Mouse (Mus musculus) layer of hippocampus, adult 9-11 months (tissue): ENCODE measurements around the gene Sult6b1.

Source experiments
- DNase-seq: peaks from one replicate; pipeline ENCODE4 v3.0.0; 2022

Gene Sult6b1

DNA sequence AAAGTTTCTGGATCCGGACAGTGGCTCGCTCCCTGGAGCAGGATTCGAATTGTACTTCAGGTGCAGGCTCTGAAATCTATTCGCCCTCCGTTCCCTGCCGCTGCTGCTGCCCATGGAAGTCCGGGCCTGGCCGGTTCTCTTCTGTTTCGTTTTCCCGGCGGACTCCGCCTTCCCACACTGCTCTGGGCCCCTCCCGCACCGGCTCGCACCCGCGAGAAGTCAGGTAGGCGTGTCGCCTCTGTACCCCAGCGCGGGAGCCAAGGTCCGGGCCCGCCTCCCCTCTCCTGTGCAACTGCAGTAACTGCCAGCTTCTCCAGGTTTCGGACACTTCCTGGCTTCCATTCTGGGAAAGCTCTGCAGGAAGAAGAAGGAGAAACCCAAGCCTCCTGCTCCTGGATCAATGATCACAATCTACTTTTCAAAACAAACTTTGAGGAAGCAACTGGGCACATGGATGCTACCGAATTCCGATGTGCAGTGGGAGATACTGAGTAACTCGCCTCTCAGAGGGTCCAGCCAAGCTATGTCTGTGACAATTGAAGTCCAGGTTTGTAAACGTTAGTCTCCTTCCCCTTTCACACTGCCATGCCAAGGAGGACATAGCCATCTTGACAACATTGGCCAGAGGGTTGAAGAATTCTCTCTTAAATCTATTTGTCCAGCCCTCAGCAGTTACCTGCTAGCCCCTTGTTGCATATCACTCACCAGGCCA lies 24.2 kb downstream of the Sult6b1 start, which contains the start of gene Eif2ak2:
TSS of gene Eif2ak2 (minus strand) at position 173 of the 712 bp plus-strand sequence.
- peak; percentile 36 for DNase-seq

- DNase-seq, result no peak
These were observed 24.9 kb downstream of the Sult6b1 start for GRCm38 (mm10) chr17:78881878-78882304.

DNA sequence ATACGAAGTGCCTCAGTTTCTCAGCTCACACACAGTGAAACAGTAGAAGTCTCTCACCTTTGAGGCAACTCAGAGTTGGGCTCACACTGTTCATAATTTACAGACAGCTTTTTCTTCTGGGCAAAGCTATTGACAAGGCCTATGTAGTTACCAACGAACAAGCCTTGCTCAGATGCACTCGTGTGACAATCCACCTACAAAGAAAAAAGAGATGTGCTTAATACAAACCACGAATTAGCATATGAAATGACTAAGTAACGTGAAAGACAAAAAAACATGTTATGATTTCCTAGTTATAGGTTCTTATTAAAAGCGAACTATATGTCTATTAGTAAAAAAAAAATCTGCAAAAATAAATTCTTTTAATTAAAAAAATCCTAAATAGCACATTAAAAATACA lies 32.9 kb downstream of the Sult6b1 start:
- DNase-seq, result no peak

DNA sequence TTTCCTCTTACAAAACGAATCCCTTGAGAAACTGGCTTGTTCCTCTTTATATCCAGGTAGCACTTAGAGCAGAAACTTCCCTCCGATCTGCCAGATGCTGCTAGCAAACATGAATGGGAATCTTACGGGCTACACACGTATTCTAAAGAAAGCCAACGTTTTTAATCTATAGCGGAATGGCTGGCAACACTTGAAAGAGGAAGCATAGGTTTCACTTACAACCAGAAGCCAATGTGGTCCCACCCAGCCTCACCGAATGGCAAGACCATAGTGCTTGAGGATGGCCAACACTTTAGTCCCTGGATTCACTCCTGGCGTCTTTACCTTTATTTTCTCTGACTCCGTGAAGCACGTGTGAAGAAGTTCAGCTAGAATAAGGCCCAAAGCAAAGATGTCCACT lies 50.5 kb downstream of the Sult6b1 start:
- DNase-seq, result no peak

- DNase-seq, result no peak
These were observed 64.4 kb downstream of the Sult6b1 start for GRCm38 (mm10) chr17:78842271-78842928.

- no peak for DNase-seq
These were observed 70.7 kb downstream of the Sult6b1 start for GRCm38 (mm10) chr17:78836056-78836455.

DNA sequence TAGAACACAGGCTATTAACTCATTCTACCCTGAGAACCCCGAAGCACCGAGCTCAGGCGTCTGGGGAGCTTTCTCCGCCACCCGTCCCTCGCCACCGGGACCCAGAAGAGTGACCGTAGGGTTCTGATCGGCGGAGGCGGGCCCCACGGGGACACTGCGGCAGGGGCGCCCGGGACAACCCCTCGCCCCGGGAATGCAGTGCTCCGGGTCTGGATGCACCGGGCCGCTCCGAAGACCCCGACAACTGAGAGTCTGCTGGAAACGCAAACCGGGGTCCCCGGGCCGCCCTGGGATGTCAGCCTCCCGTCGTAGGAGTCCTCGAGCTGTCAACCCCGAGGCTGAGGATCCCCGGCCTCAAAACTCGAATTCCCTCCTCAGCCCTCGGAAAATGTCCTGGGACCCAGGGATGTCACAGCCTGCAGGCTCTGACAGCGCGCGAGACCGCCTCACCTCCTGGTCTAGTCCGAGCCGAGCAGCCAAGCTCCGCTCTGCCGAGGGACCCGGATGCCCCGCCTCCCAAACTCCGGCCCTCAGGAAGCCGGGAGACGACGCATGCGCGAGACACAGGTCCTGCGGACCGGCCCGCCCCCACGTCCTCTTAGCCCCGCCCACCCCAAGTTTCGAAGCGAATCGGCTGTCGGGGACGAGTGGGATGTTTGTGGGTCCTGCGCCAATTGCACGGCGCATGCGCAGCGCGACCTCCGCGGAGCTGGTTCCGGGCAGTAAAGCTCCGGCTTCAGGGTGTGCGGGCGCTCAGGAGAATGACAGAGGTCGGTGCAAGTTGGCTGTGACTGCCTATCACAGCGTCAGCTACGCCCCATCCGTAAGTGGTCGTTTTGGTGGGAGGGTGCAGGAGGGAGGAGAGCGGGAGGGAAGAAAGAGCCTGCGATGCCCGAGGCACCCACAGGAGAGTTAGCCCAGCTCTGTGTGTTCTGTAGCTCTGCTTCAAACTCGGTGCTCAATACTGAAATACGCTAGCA lies 71.6 kb downstream of the Sult6b1 start, which contains the start of the genes Heatr5b and Gpatch11:
TSS of gene Heatr5b (minus strand) at position 509 of the 980 bp plus-strand sequence.
TSS of gene Gpatch11 (plus strand) at position 712 of the 980 bp plus-strand sequence.
- DNase-seq, result peak; percentile 98
